Mouse (Mus musculus) left cerebral cortex, adult 2 months (tissue): ENCODE data around the gene Mtmr12. TPM values are rescaled to one million over a fixed set of nuclear protein-coding genes. Genes with fewer than 3 reads are reported as not detected.

ENCODE experiments used
- DNase-seq, 2 experiments: peaks; one replicate each; pipeline ENCODE4 v3.0.0; 2021 to 2022; ENCODE audit warnings: low spot score in 2 of 2, mixed read lengths in 1 of 2; ENCODE audit errors: extremely low spot score in 1 of 2
- H3K27ac ChIP-seq: fragments of 200-600 bp; 2 replicates; pipeline ENCODE4 v1.8.1; 2022
- H3K4me3 ChIP-seq: fragments of 200-600 bp; 2 replicates; pipeline ENCODE4 v1.8.1; 2022
- CTCF ChIP-seq: fragments of 200-600 bp; IDR thresholded peaks from 2 replicates; pipeline ENCODE4 v1.8.1; 2022; ENCODE audit warnings: antibody characterized with exemption, mild to moderate bottlenecking, moderate library complexity
- intact Hi-C: fragments of 180-260 bp; cut with DNase I; formaldehyde crosslinking; loops from one replicate; pipeline ENCODE4 v1.15.1; 2025
- total RNA-seq, 2 experiments: library from RNA; stranded (reverse); gene quantifications; 2 replicates each; pipeline ENCODE4 v1.2.3; 2021

Gene Mtmr12
- total RNA-seq, 2 experiments from 2014 or later = 54.9 to 55.6 TPM

- DNase-seq = no peak
- no peak overlapping the region for H3K27ac ChIP-seq
- no peak overlapping the region for H3K4me3 ChIP-seq
- intact Hi-C loops = loop anchor here (1.0 kb wide), 1 partner anchor 34 kb away; no protein-coding TSS in a partner anchor
- TF ChIP-seq CTCF = no peak
These were observed 93.5 kb downstream of the Mtmr12 start for GRCm38 (mm10) chr15:12298231-12298737.

GRCm38 (mm10) chr15:12301771-12302170 is 96.9 kb downstream of the Mtmr12 start:
- no peak overlapping the region for H3K27ac ChIP-seq
- intact Hi-C loops = no loop called here
- TF ChIP-seq CTCF = no peak
- no peak overlapping the region for H3K4me3 ChIP-seq
- DNase-seq = no peak

- intact Hi-C loops = no loop called here
- no peak for DNase-seq
These were observed 101.6 kb downstream of the Mtmr12 start for GRCm38 (mm10) chr15:12306188-12307071.

GRCm38 (mm10) chr15:12307114-12307513 is 102.3 kb downstream of the Mtmr12 start:
- H3K27ac ChIP-seq = no peak overlapping the region
- no peak for TF ChIP-seq CTCF
- intact Hi-C loops = no loop called here
- no peak overlapping the region for H3K4me3 ChIP-seq
- no peak for DNase-seq

More at GRCm38 (mm10) chr15:12306188-12307071, 101.6 kb downstream of the Mtmr12 start:
- Histone ChIP-seq H3K4me3 (no peak overlapping the region), H3K27ac (no peak overlapping the region)
- TF ChIP-seq CTCF = no peak

GRCm38 (mm10) chr15:12308539-12308938 is 103.7 kb downstream of the Mtmr12 start:
- TF ChIP-seq CTCF = no peak
- no peak for DNase-seq
- Histone ChIP-seq H3K27ac (no peak overlapping the region), H3K4me3 (no peak overlapping the region)
- intact Hi-C loops = no loop called here

- TF ChIP-seq CTCF = no peak
- H3K27ac ChIP-seq = no peak overlapping the region
- DNase-seq = no peak
- intact Hi-C loops = no loop called here
- H3K4me3 ChIP-seq = no peak overlapping the region
These were observed 105.8 kb downstream of the Mtmr12 start for GRCm38 (mm10) chr15:12310676-12311075.

- no peak overlapping the region for H3K27ac ChIP-seq
- no peak for TF ChIP-seq CTCF
- DNase-seq = no peak
- H3K4me3 ChIP-seq = no peak overlapping the region
- intact Hi-C loops = no loop called here
These were observed 106.6 kb downstream of the Mtmr12 start for GRCm38 (mm10) chr15:12311465-12311864.

GRCm38 (mm10) chr15:12313255-12313654 is 108.4 kb downstream of the Mtmr12 start:
- Histone ChIP-seq H3K27ac (no peak overlapping the region), H3K4me3 (no peak overlapping the region)
- DNase-seq = no peak
- no peak for TF ChIP-seq CTCF
- intact Hi-C loops = no loop called here

GRCm38 (mm10) chr15:12314584-12314983 is 109.8 kb downstream of the Mtmr12 start:
- Histone ChIP-seq H3K4me3 (no peak overlapping the region), H3K27ac (no peak overlapping the region)
- no peak for TF ChIP-seq CTCF
- DNase-seq = no peak
- intact Hi-C loops = no loop called here

- DNase-seq = no peak
- no peak overlapping the region for H3K27ac ChIP-seq
- no peak for TF ChIP-seq CTCF
- intact Hi-C loops = no loop called here
- H3K4me3 ChIP-seq = no peak overlapping the region
These were observed 111.2 kb downstream of the Mtmr12 start for GRCm38 (mm10) chr15:12315996-12316395.

- no peak for DNase-seq
- H3K4me3 ChIP-seq = no peak overlapping the region
- H3K27ac ChIP-seq = no peak overlapping the region
- TF ChIP-seq CTCF = no peak
- intact Hi-C loops = no loop called here
These were observed 112.5 kb downstream of the Mtmr12 start for GRCm38 (mm10) chr15:12317290-12317689.

- no peak overlapping the region for H3K4me3 ChIP-seq
- no peak overlapping the region for H3K27ac ChIP-seq
- DNase-seq = no peak
- TF ChIP-seq CTCF = no peak
- intact Hi-C loops = no loop called here
These were observed 113.6 kb downstream of the Mtmr12 start for GRCm38 (mm10) chr15:12318451-12318850.
